ENCODE assay signal across 10 mouse cellular contexts in genomic region chr6:84020002-84020401, GRCm38 (mm10). TPM values are rescaled to one million over a fixed set of nuclear protein-coding genes. Genes with fewer than 3 reads are reported as not detected.
A peak's percentile ranks its signal among the peaks of the same experiment; 100 is the strongest.
DNase-seq lines count a peak whose midpoint lies in the region; ATAC-seq and TF ChIP-seq lines count a peak whose summit lies in the region.
"Had no signal": no experiment of that assay in that cellular context is flagged by ENCODE, and none has a peak within 500 bp of the region (broad histone marks: within the 10 kb centered on the region; RNA-seq: fewer than 3 reads in every experiment).

No protein-coding gene starts in this region.

- no peaks in the 10 kb centered on the region for H3K27me3 ChIP-seq in heart, embryonic 15.5 days
- H3K27me3 ChIP-seq in limb, embryonic 12.5 days: peaks cover 26% of the 10 kb centered on the region
- peaks cover 24% of the 10 kb centered on the region for H3K27me3 ChIP-seq in midbrain, embryonic 13.5 days

- H3K4me3 ChIP-seq in brown adipose tissue, adult 24 weeks (ENCODE audit: insufficient read depth, low read depth, low read length): peak overlapping the region; percentile 69
- H3K4me3 ChIP-seq in heart, embryonic 15.5 days: peak overlapping the region; percentile 47
- H3K4me3 ChIP-seq in limb, embryonic 12.5 days (replicated peaks): no peak overlapping the region
- no peak overlapping the region for H3K4me3 ChIP-seq in left cerebral cortex, adult 2 months
- no peak overlapping the region for H3K4me3 ChIP-seq in midbrain, embryonic 13.5 days (replicated peaks)

- H3K4me2 ChIP-seq in heart, embryonic 15.5 days: peak overlapping the region; percentile 81
- 0 out of 2 replicates have a peak overlapping the region, but pooled peaks have one; percentile 81 for H3K4me2 ChIP-seq in limb, embryonic 12.5 days
- no peak overlapping the region for H3K4me2 ChIP-seq in midbrain, embryonic 13.5 days (replicated peaks)

- peak overlapping the region; percentile 53; the same call in 1 of the 2 replicates for H3K9ac ChIP-seq in heart, embryonic 15.5 days
- H3K9ac ChIP-seq in limb, embryonic 12.5 days (replicated peaks): no peak overlapping the region
- no peak overlapping the region for H3K9ac ChIP-seq in midbrain, embryonic 13.5 days (replicated peaks)

- H3K4me1 ChIP-seq in brown adipose tissue, adult 24 weeks (ENCODE audit: control insufficient read depth, insufficient read depth, insufficient read length, low read length): peaks cover 11% of the 10 kb centered on the region; the same call in 1 of the 2 replicates
- peaks cover 51% of the 10 kb centered on the region for H3K4me1 ChIP-seq in heart, embryonic 15.5 days (replicated peaks)
- peaks cover 12% of the 10 kb centered on the region for H3K4me1 ChIP-seq in limb, embryonic 12.5 days (replicated peaks)
- H3K4me1 ChIP-seq in midbrain, embryonic 13.5 days (replicated peaks): peaks cover 9% of the 10 kb centered on the region

- DNase-seq in heart, adult 9 months (ENCODE audit: low spot score in 2 of 2): peak; percentile 20 to 37
- no peak for DNase-seq in heart, postnatal 14 days
- no peak for DNase-seq in spleen, adult 12 weeks (ENCODE audit: low spot score)
- no peak for DNase-seq in left cerebral cortex, adult 2 months (ENCODE audit: extremely low spot score in 1 of 2, low spot score in 2 of 2)
- DNase-seq: embryo, embryonic 11 days; right cerebral cortex, postnatal 14 days had no signal

- H3K9me3 ChIP-seq in heart, embryonic 15.5 days (replicated peaks): no peaks in the 10 kb centered on the region
- no peaks in the 10 kb centered on the region for H3K9me3 ChIP-seq in limb, embryonic 12.5 days
- no peaks in the 10 kb centered on the region for H3K9me3 ChIP-seq in midbrain, embryonic 13.5 days

- intact Hi-C loops in heart, postnatal 14 days (cut with DNase I): no loop called here
- intact Hi-C loops in left cerebral cortex, adult 2 months (cut with DNase I): no loop called here

- H3K27ac ChIP-seq in brown adipose tissue, adult 24 weeks (replicated peaks; ENCODE audit: low read depth, low read length): peak overlapping the region; percentile 86
- H3K27ac ChIP-seq in heart, embryonic 15.5 days: peak overlapping the region; percentile 62
- no peak overlapping the region for H3K27ac ChIP-seq in limb, embryonic 12.5 days
- no peak overlapping the region for H3K27ac ChIP-seq in left cerebral cortex, adult 2 months
- H3K27ac ChIP-seq in midbrain, embryonic 13.5 days: no peak overlapping the region

- H3K36me3 ChIP-seq in heart, embryonic 15.5 days: no peaks in the 10 kb centered on the region
- no peaks in the 10 kb centered on the region for H3K36me3 ChIP-seq in limb, embryonic 12.5 days
- no peaks in the 10 kb centered on the region for H3K36me3 ChIP-seq in midbrain, embryonic 13.5 days

- no peak for TF ChIP-seq CTCF in left cerebral cortex, adult 2 months (IDR thresholded peaks at IDR 0.05)

- ATAC-seq in heart, embryonic 15.5 days (replicated peaks; ENCODE audit: insufficient number of reproducible peaks, insufficient read depth, low FRiP score, low read depth): no peak
- no peak for ATAC-seq in limb, embryonic 12.5 days (ENCODE audit: insufficient number of reproducible peaks, insufficient read depth, low FRiP score, low TSS enrichment, low read depth)
- no peak for ATAC-seq in midbrain, embryonic 13.5 days

- 51% methylated on average over 4 of the region's 4 CpGs for WGBS in heart, embryonic 15.5 days
- WGBS in limb, embryonic 12.5 days: 90% methylated on average over 4 of the region's 4 CpGs
- WGBS in midbrain, embryonic 13.5 days: 84% methylated on average over 4 of the region's 4 CpGs

RNA-seq across cellular contexts. Expression of gene Dysf, which starts 11.6 kb away (rescaled TPM):
- 100 to 1,000 TPM; 115 to 119 TPM for total RNA-seq in heart, postnatal 14 days (2021)
- polyA plus RNA-seq in brown adipose tissue, adult 24 weeks (2012; ENCODE audit: insufficient read depth, insufficient read length, missing spikeins): 13.8 and 22.9 TPM in 2 replicates
- polyA plus RNA-seq in heart, embryonic 15.5 days (2015; fragmentation: Nextera tagmentation; extraction: Ambion mirVana): 12.4 and 14.4 TPM in 2 replicates
- 13.3 and 15.9 TPM in 2 replicates for polyA plus RNA-seq in limb, embryonic 12.5 days (2016; fragmentation: Nextera tagmentation; extraction: Ambion mirVana)
- total RNA-seq in left cerebral cortex, adult 2 months (2021): 1 to 10 TPM; 3.5 to 5.8 TPM
- 2.0 and 2.6 TPM in 2 replicates for polyA plus RNA-seq in midbrain, embryonic 13.5 days (2015; fragmentation: Nextera tagmentation; extraction: Ambion mirVana)

Comparison
In these comparisons a context has a peak if more than half of its experiments do, and no peak if none do; other contexts are left out.
1. DNase-seq: peak in heart, adult 9 months (2 of 2); none in heart, postnatal 14 days (0 of 2), spleen, adult 12 weeks (single experiment) and left cerebral cortex, adult 2 months (0 of 2).
2. H3K27ac ChIP-seq: peak in brown adipose tissue, adult 24 weeks (single experiment) and heart, embryonic 15.5 days (single experiment); none in limb, embryonic 12.5 days (single experiment), left cerebral cortex, adult 2 months (single experiment) and midbrain, embryonic 13.5 days (single experiment).
3. H3K4me3 ChIP-seq: peak in brown adipose tissue, adult 24 weeks (single experiment) and heart, embryonic 15.5 days (single experiment); none in limb, embryonic 12.5 days (single experiment), left cerebral cortex, adult 2 months (single experiment) and midbrain, embryonic 13.5 days (single experiment).